Mouse (Mus musculus) embryonic facial prominence, embryonic 12.5 days (tissue): ENCODE data around the gene Abtb2. TPM values are rescaled to one million over a fixed set of nuclear protein-coding genes. Genes with fewer than 3 reads are reported as not detected.

Experiments used
- ATAC-seq: fragments of 200-750 bp; cut with Nextera tagmentation; 2 replicates; pipeline ENCODE4 v1.8.0; 2017; ENCODE audit not compliant: insufficient number of reproducible peaks, insufficient read depth, low FRiP score, low TSS enrichment
- H3K27ac ChIP-seq: fragments of 300-500 bp; sonication (generic); 2 replicates; pipeline ENCODE4 v1.5.1; 2016; ENCODE audit warnings: mild to moderate bottlenecking
- H3K27me3 ChIP-seq: fragments of 300-500 bp; sonication (generic); 2 replicates; pipeline ENCODE4 v1.6.1; 2016; ENCODE audit warnings: mild to moderate bottlenecking, moderate library complexity
- H3K36me3 ChIP-seq: fragments of 300-500 bp; sonication (generic); 2 replicates; pipeline ENCODE4 v1.6.1; 2016; ENCODE audit warnings: mild to moderate bottlenecking
- H3K4me1 ChIP-seq: fragments of 300-500 bp; sonication (generic); 2 replicates; pipeline ENCODE4 v1.6.1; 2016
- H3K4me2 ChIP-seq: fragments of 300-500 bp; sonication (generic); replicated peaks from 2 replicates; pipeline ENCODE4 v1.6.1; 2016; ENCODE audit warnings: mild to moderate bottlenecking, moderate library complexity
- H3K4me3 ChIP-seq: fragments of 300-500 bp; sonication (generic); 2 replicates; pipeline ENCODE4 v1.5.1; 2016; ENCODE audit warnings: mild to moderate bottlenecking
- H3K9ac ChIP-seq: fragments of 300-500 bp; sonication (generic); 2 replicates; pipeline ENCODE4 v1.6.1; 2016; ENCODE audit warnings: mild to moderate bottlenecking, moderate library complexity
- H3K9me3 ChIP-seq: fragments of 300-500 bp; sonication (generic); 2 replicates; pipeline ENCODE4 v1.6.1; 2016; ENCODE audit warnings: mild to moderate bottlenecking, moderate library complexity
- WGBS: fragments of 180-500 bp; shearing (Covaris S2); methylation state at CpG from one replicate; pipeline ENCODE4 v1.1.7; 2016; 5-methylcytosine and 5-hydroxymethylcytosine counted together
- polyA plus RNA-seq: library from polyadenylated mRNA; unstranded; fragments of >200 nt; fragmentation: Nextera tagmentation; extraction: Ambion mirVana; gene quantifications from 2 replicates; pipeline ENCODE4 v1.2.1, GENCODE M21; 2016

Gene Abtb2
- polyA plus RNA-seq, 1 experiment from 2014 or later: 21.2 TPM

DNA sequence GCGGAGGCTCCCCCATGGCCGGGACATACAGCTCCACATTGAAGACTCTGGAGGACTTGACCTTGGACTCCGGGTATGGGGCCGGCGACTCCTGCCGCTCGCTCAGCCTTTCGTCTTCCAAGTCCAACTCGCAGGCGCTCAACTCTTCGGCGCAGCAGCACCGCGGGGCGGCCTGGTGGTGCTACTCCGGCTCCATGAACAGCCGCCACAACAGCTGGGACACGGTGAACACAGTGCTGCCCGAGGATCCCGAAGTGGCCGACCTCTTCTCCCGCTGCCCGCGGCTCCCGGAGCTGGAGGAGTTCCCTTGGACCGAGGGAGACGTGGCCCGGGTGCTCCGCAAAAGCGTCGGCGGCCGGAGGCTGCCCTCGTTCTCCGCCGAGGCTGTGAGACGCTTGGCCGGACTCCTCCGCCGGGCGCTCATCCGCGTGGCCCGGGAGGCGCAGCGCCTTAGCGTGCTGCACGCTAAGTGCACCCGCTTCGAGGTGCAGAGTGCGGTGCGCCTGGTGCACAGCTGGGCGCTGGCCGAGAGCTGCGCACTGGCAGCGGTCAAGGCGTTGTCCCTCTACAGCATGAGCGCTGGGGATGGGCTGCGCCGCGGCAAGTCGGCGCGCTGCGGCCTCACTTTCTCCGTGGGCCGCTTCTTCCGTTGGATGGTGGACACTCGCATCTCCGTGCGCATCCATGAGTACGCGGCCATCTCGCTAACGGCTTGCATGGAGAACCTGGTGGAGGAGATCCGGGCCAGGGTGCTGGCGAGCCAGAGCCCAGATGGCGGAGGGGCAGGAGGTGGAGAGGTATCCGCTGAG lies 807 bp downstream of the Abtb2 start:
- Histone ChIP-seq H3K4me3 (peak overlapping the region; percentile 77), H3K27me3 (peaks cover 6% of the 10 kb centered on the region; the same call in 1 of the 2 replicates), H3K4me2 (peak overlapping the region; percentile 88), H3K9ac (peak overlapping the region; percentile 79), H3K27ac (peak overlapping the region; percentile 92), H3K9me3 (no peaks in the 10 kb centered on the region), H3K36me3 (no peaks in the 10 kb centered on the region), H3K4me1 (peaks cover 47% of the 10 kb centered on the region)
- under 1% methylated on average over 79 of the region's 79 CpGs for WGBS
- ATAC-seq: no peak; the same call in 1 of the 2 replicates

DNA sequence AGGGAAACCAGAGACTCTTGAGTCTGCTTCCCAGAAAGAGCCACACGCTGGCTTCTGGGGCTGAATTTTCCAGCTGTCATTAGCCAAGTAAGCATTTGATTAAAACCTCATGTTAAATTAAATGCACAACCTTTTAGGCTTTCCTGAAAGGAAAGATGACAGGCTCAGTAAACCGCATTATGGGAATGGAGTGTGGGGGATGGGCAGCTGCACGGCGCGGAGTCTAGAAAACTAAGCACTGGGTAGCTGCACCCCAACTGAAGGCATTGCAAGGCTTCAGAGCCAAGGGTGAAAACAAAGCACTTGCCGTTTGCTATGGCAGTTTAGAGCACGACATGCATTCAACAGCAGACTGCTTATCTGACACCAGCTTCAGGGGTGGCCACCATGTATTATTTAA lies 2.1 kb downstream of the Abtb2 start:
- Histone ChIP-seq H3K27me3 (peaks cover 5% of the 10 kb centered on the region; the same call in 1 of the 2 replicates), H3K4me2 (peak overlapping the region; percentile 88), H3K36me3 (no peaks in the 10 kb centered on the region), H3K9me3 (no peaks in the 10 kb centered on the region), H3K27ac (peak overlapping the region; percentile 36; the same call in 1 of the 2 replicates), H3K4me3 (peak overlapping the region; percentile 77), H3K9ac (peak overlapping the region; percentile 79; the same call in 1 of the 2 replicates), H3K4me1 (peaks cover 47% of the 10 kb centered on the region)
- no peak for ATAC-seq
- WGBS: 11% methylated on average over 7 of the region's 7 CpGs

DNA sequence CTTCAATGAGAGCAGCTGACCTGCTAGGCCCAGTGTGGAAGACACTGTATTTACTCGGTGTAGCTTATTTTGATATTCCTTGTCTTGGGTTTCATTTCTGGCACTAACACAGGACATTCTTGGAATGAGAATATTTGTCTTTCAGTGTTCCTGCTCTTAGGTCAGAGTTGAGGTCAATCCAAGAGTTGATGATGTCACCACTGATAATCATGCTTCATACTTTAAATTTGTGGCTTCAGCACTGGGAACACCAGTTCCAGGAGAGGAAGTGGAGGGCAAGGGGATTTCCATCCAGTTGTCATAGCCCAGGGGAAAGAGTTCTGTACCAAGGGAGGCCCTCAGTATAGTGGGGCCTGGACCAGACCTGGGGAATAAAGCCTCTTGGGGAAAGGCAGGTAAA lies 3.6 kb downstream of the Abtb2 start:
- Histone ChIP-seq H3K9ac (no peak overlapping the region), H3K4me1 (peaks cover 47% of the 10 kb centered on the region), H3K4me3 (no peak overlapping the region), H3K27ac (no peak overlapping the region), H3K36me3 (no peaks in the 10 kb centered on the region), H3K4me2 (peak overlapping the region; percentile 88), H3K27me3 (no peaks in the 10 kb centered on the region; the same call in 1 of the 2 replicates), H3K9me3 (no peaks in the 10 kb centered on the region)
- ATAC-seq: no peak
- WGBS: 42% methylated on average over 1 of the region's 1 CpGs

GRCm38 (mm10) chr2:103572354-103572753 lies 6.2 kb downstream of the Abtb2 start:
- Histone ChIP-seq H3K36me3 (no peaks in the 10 kb centered on the region), H3K4me3 (no peak overlapping the region), H3K4me1 (peaks cover 41% of the 10 kb centered on the region), H3K27ac (no peak overlapping the region), H3K4me2 (no peak overlapping the region), H3K27me3 (no peaks in the 10 kb centered on the region), H3K9me3 (no peaks in the 10 kb centered on the region), H3K9ac (no peak overlapping the region)
- WGBS: 70% methylated on average over 2 of the region's 2 CpGs
- ATAC-seq: no peak

- Histone ChIP-seq H3K4me2 (no peak overlapping the region), H3K9ac (no peak overlapping the region), H3K36me3 (no peaks in the 10 kb centered on the region), H3K27me3 (no peaks in the 10 kb centered on the region), H3K4me3 (no peak overlapping the region), H3K4me1 (peaks cover 36% of the 10 kb centered on the region), H3K27ac (no peak overlapping the region), H3K9me3 (no peaks in the 10 kb centered on the region)
- no peak for ATAC-seq
- 76% methylated on average over 3 of the region's 3 CpGs for WGBS
Observed at GRCm38 (mm10) chr2:103576371-103576770, 10.3 kb downstream of the Abtb2 start.

DNA sequence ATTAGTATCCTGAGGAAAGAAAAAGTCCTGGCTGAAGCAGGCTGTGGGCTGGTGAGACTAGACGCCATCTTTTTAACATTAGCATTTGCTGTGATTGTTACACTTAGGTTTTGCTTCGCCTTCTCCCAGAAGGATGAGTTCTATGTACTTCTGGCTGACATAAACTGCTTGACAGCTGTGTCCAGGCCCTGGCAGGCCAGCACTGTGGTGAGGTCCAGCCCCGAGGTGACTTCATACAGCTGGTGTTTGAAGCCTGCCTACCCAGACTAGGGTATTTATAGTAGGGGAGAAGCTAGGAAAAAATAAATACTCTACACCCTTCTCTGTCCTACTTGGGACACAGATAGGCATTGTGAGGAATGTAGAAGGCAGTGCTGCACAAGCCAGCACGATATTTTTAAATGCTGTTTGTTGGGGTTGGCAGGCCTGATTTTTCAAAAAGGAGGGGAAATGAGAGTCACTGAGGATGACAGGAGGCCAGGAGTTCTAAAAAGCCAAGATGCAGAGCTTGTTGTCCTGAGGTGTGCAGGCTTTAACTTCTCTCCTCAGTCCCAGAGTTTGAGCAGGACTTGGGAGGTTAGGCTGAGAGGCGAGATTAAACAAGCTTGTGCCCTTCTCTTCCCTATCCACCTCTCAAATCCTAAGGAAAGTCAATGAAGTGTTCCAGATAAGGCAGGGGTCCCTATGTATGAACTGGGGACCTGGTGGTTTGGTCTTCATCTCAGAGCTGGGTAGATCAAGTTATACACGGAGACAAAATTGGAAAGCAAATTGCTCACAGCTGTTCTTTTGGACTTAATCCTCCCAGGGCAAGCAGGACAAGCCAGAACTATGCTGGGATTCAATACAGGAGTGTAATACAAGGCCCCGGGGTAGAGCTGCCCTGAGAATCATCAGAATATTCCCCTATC lies 11.9 kb downstream of the Abtb2 start:
- no peak overlapping the region for H3K4me2 ChIP-seq
- 39% methylated on average over 7 of the region's 7 CpGs for WGBS

DNA sequence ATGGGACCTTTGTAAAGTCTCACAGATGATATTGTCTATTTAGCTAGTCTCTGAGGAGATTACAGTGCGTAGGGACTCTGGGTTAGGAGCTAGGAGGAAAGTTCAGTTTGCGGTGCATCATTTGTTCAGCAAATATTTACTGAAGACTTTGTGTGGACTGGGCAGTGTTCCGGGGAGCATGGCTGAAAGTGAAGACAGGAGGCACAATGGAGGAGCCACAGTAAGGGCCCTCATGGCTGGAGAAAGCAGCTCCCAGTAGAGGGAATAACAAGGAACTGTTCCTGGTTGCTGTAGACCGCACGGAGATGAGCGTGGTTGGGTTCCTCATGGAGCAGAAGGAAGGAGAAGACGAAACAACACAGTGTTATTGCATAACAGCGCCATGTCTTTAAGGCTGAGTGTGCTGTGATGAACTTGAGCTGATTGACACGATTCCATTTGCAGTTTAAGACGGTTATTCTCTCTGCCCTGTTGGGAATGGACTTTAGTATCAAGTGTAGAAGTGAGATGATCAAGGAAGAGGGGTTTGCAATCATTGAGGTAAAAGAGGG lies 12.6 kb downstream of the Abtb2 start:
- WGBS: 92% methylated on average over 10 of the region's 10 CpGs
- Histone ChIP-seq H3K4me1 (peaks cover 46% of the 10 kb centered on the region), H3K4me2 (no peak overlapping the region), H3K27ac (peak overlapping the region; percentile 3; the same call in 1 of the 2 replicates), H3K4me3 (no peak overlapping the region), H3K9ac (no peak overlapping the region), H3K27me3 (no peaks in the 10 kb centered on the region), H3K9me3 (no peaks in the 10 kb centered on the region), H3K36me3 (no peaks in the 10 kb centered on the region)
- no peak for ATAC-seq

More for the DNA sequence above, 11.9 kb downstream of the Abtb2 start:
- ATAC-seq: no peak
- H3K9ac ChIP-seq: no peak overlapping the region
- H3K27ac ChIP-seq: no peak overlapping the region
- H3K27me3 ChIP-seq: no peaks in the 10 kb centered on the region
- H3K36me3 ChIP-seq: no peaks in the 10 kb centered on the region
- H3K9me3 ChIP-seq: no peaks in the 10 kb centered on the region
- peaks cover 40% of the 10 kb centered on the region for H3K4me1 ChIP-seq
- no peak overlapping the region for H3K4me3 ChIP-seq

DNA sequence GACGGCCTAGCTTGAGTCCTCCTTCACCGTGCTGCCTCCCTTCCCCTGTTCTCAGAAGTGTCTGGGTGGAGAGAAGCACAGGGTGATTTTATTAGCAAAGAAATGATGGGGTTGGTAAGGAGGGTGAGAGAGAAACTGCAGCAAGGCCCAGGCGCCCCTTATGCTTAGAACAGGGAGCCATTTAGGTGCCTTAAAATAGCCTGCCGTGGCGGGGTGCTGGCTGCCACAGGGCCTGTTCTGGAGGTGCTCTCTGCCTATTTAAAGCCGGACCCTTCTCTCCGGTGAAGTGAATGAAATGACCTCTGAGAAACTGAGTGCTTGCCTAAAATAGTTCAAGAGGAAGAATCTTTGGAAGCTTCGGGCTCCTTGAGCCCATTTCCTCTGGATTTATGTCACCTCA lies 14.6 kb downstream of the Abtb2 start:
- Histone ChIP-seq H3K4me1 (peaks cover 60% of the 10 kb centered on the region), H3K27ac (0 out of 2 replicates have a peak overlapping the region, but pooled peaks have one; percentile 17), H3K4me2 (no peak overlapping the region), H3K4me3 (no peak overlapping the region), H3K9ac (no peak overlapping the region), H3K36me3 (no peaks in the 10 kb centered on the region), H3K27me3 (no peaks in the 10 kb centered on the region), H3K9me3 (no peaks in the 10 kb centered on the region)
- ATAC-seq: no peak
- 69% methylated on average over 8 of the region's 8 CpGs for WGBS

DNA sequence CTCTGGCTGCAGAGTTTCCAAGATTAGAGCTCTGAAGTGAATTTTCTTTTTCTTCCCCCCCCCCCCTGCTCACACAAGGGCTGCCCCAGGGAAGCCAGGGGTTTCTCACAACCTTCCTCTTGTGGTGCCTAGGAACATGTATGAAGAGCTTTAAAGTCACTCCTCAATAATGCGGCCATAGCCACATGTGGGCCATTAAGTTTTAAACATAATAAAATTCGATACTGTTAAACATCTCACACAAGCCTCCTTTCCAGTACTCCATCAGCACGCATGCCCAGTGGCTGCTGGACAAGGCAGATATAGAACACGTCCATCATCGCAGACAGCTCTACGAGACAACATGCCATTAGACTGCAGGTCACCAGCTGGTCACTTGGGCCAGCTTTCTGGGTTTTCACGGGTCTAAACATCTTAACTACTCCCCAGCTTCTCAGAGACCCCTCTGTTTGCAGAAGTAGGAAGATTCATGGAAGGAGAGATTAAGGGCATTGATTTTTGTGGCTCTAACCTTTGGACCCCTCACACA lies 15.3 kb downstream of the Abtb2 start:
- no peak overlapping the region for H3K9ac ChIP-seq
- H3K27me3 ChIP-seq: no peaks in the 10 kb centered on the region
- H3K4me1 ChIP-seq: peaks cover 60% of the 10 kb centered on the region
- no peak overlapping the region for H3K4me2 ChIP-seq
- H3K27ac ChIP-seq: peak overlapping the region; percentile 17; the same call in 1 of the 2 replicates
- 27% methylated on average over 7 of the region's 7 CpGs for WGBS
- no peak for ATAC-seq
- no peaks in the 10 kb centered on the region for H3K9me3 ChIP-seq
- H3K4me3 ChIP-seq: no peak overlapping the region
- no peaks in the 10 kb centered on the region for H3K36me3 ChIP-seq

DNA sequence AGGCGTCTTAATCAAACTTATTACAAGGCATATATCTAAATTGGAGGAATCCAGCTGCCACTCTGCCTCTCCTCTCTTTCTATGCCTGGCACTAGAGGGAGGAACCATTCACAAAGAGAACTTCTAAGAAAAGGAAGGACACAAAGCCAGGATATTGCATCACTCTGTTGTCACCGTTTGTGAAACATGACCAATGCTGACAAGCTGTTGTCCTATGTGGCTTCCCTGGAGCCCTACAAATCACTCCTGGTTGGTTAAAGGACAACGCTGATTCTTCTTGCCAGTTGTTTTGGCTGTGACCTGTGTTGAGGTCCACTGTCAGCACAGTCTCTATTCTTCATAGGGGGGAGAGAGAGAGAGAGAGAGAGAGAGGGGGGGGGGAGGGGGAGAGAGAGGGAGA lies 17.2 kb downstream of the Abtb2 start:
- Histone ChIP-seq H3K27ac (no peak overlapping the region), H3K9me3 (no peaks in the 10 kb centered on the region), H3K4me1 (peaks cover 54% of the 10 kb centered on the region), H3K4me3 (no peak overlapping the region), H3K27me3 (no peaks in the 10 kb centered on the region), H3K36me3 (no peaks in the 10 kb centered on the region), H3K9ac (no peak overlapping the region), H3K4me2 (no peak overlapping the region)
- WGBS: 70% methylated on average over 3 of the region's 3 CpGs
- ATAC-seq: no peak

GRCm38 (mm10) chr2:103584093-103584492 lies 18.0 kb downstream of the Abtb2 start:
- H3K4me1 ChIP-seq: peaks cover 56% of the 10 kb centered on the region
- no peak overlapping the region for H3K4me3 ChIP-seq
- no peak overlapping the region for H3K4me2 ChIP-seq
- no peak overlapping the region for H3K27ac ChIP-seq
- H3K36me3 ChIP-seq: no peaks in the 10 kb centered on the region
- no peak overlapping the region for H3K9ac ChIP-seq
- H3K9me3 ChIP-seq: no peaks in the 10 kb centered on the region
- no peaks in the 10 kb centered on the region for H3K27me3 ChIP-seq
- ATAC-seq: no peak
